Mouse (Mus musculus): ENCODE data around the gene Defb26. TPM values are rescaled to one million over a fixed set of nuclear protein-coding genes. Genes with fewer than 3 reads are reported as not detected.

Defb26 gene
- polyA plus RNA-seq, 1 experiment from 2014 or later, result not detected

- no peak overlapping the region for H3K4me2 ChIP-seq (ENCODE audit: low read depth, low read length)
- no peaks in the 10 kb centered on the region for H3K9me3 ChIP-seq (ENCODE audit: low read length)
- TF ChIP-seq CTCF (IDR thresholded peaks at IDR 0.05; ENCODE audit: low read depth), result no peak
- TF ChIP-seq EP300 (IDR thresholded peaks at IDR 0.05; ENCODE audit: low read depth), result no peak
- H3K4me1 ChIP-seq (ENCODE audit: insufficient read depth), result no peaks in the 10 kb centered on the region
- DNase-seq (no peak), ATAC-seq (no peak)
- H3K27ac ChIP-seq (ENCODE audit: low read depth), result no peak overlapping the region
- 65% methylated on average over 13 of the region's 13 CpGs for WGBS (ENCODE audit: insufficient replicate concordance)
- no peak overlapping the region for H3K4me3 ChIP-seq (ENCODE audit: low read depth, low read length)
- no peaks in the 10 kb centered on the region for H3K27me3 ChIP-seq (ENCODE audit: insufficient read depth, low read length)
- H3K9ac ChIP-seq (replicated peaks), result no peak overlapping the region
- no peaks in the 10 kb centered on the region for H3K36me3 ChIP-seq (replicated peaks; ENCODE audit: insufficient read depth, low read length)
Measured at GRCm38 (mm10) chr2:152459241-152459640, 52.3 kb downstream of the Defb26 start.

Other genes with a start within 250 kb of the Defb26 start
- gene Tbc1d20, start 217.9 kb downstream of the Defb26 start, polyA plus RNA-seq (2015; fragmentation: Nextera tagmentation; extraction: Ambion mirVana), result 7.8 and 8.3 TPM in 2 replicates
- gene Rbck1, start 179.0 kb downstream of the Defb26 start, polyA plus RNA-seq (2015; fragmentation: Nextera tagmentation; extraction: Ambion mirVana), result 30.2 and 31.0 TPM in 2 replicates
- gene Trib3, start 167.7 kb downstream of the Defb26 start, polyA plus RNA-seq (2015; fragmentation: Nextera tagmentation; extraction: Ambion mirVana), result 4.1 and 5.5 TPM in 2 replicates
- not detected in 2 replicates for gene Nrsn2, start 135.1 kb downstream of the Defb26 start, polyA plus RNA-seq (2015; fragmentation: Nextera tagmentation; extraction: Ambion mirVana)
- 1.2 and 1.3 TPM in 2 replicates for gene Sox12, start 113.6 kb downstream of the Defb26 start, polyA plus RNA-seq (2015; fragmentation: Nextera tagmentation; extraction: Ambion mirVana)
- 6.4 and 7.4 TPM in 2 replicates for gene Zcchc3, start 96.7 kb downstream of the Defb26 start, polyA plus RNA-seq (2015; fragmentation: Nextera tagmentation; extraction: Ambion mirVana)
- gene 6820408C15Rik, start 96.1 kb downstream of the Defb26 start, polyA plus RNA-seq (2015; fragmentation: Nextera tagmentation; extraction: Ambion mirVana), result 0.13 and 0.42 TPM in 2 replicates
- not detected in 2 replicates for gene Defb23, start 47.1 kb downstream of the Defb26 start, polyA plus RNA-seq (2015; fragmentation: Nextera tagmentation; extraction: Ambion mirVana)
- gene Defb20, start 34.6 kb downstream of the Defb26 start, polyA plus RNA-seq (2015; fragmentation: Nextera tagmentation; extraction: Ambion mirVana), result not detected in 2 replicates
- not detected in 2 replicates for gene Defb22, start 21.6 kb downstream of the Defb26 start, polyA plus RNA-seq (2015; fragmentation: Nextera tagmentation; extraction: Ambion mirVana)
- gene Defb28, start 6.6 kb upstream of the Defb26 start, polyA plus RNA-seq (2015; fragmentation: Nextera tagmentation; extraction: Ambion mirVana), result not detected in 2 replicates
- gene Defb29, start 28.4 kb upstream of the Defb26 start, polyA plus RNA-seq (2015; fragmentation: Nextera tagmentation; extraction: Ambion mirVana), result not detected in 2 replicates
- not detected in 2 replicates for gene Gm17416, start 57.6 kb upstream of the Defb26 start, polyA plus RNA-seq (2015; fragmentation: Nextera tagmentation; extraction: Ambion mirVana)
- not detected in 2 replicates for gene Defb21, start 61.1 kb upstream of the Defb26 start, polyA plus RNA-seq (2015; fragmentation: Nextera tagmentation; extraction: Ambion mirVana)
- gene Defb19, start 68.6 kb upstream of the Defb26 start, polyA plus RNA-seq (2015; fragmentation: Nextera tagmentation; extraction: Ambion mirVana), result not detected in 2 replicates
- gene Defb45, start 87.7 kb upstream of the Defb26 start, polyA plus RNA-seq (2015; fragmentation: Nextera tagmentation; extraction: Ambion mirVana), result not detected in 2 replicates
- not detected in 2 replicates for gene Defb36, start 92.6 kb upstream of the Defb26 start, polyA plus RNA-seq (2015; fragmentation: Nextera tagmentation; extraction: Ambion mirVana)
- gene Defb25, start 111.4 kb upstream of the Defb26 start, polyA plus RNA-seq (2015; fragmentation: Nextera tagmentation; extraction: Ambion mirVana), result 0.49 TPM in 1 of 2 replicates, not detected in the other
- gene Rem1, start 115.3 kb upstream of the Defb26 start, polyA plus RNA-seq (2015; fragmentation: Nextera tagmentation; extraction: Ambion mirVana), result 0.81 and 1.6 TPM in 2 replicates
- 61.0 and 63.8 TPM in 2 replicates for gene H13, start 157.8 kb upstream of the Defb26 start, polyA plus RNA-seq (2015; fragmentation: Nextera tagmentation; extraction: Ambion mirVana)
- gene Mcts2, start 175.3 kb upstream of the Defb26 start, polyA plus RNA-seq (2015; fragmentation: Nextera tagmentation; extraction: Ambion mirVana), result 12.8 TPM in 2 replicates
- 39.7 and 40.4 TPM in 2 replicates for gene Id1, start 224.6 kb upstream of the Defb26 start, polyA plus RNA-seq (2015; fragmentation: Nextera tagmentation; extraction: Ambion mirVana)
- gene Cox4i2, start 242.5 kb upstream of the Defb26 start, polyA plus RNA-seq (2015; fragmentation: Nextera tagmentation; extraction: Ambion mirVana), result 0.56 and 1.0 TPM in 2 replicates